Mouse (Mus musculus): Measurements from ENCODE around the gene Olfr1133. TPM values are rescaled to one million over a fixed set of nuclear protein-coding genes. Genes with fewer than 3 reads are reported as not detected.

Gene Olfr1133
- polyA plus RNA-seq (2015; fragmentation: Nextera tagmentation; extraction: Ambion mirVana) = not detected in 2 replicates

DNA sequence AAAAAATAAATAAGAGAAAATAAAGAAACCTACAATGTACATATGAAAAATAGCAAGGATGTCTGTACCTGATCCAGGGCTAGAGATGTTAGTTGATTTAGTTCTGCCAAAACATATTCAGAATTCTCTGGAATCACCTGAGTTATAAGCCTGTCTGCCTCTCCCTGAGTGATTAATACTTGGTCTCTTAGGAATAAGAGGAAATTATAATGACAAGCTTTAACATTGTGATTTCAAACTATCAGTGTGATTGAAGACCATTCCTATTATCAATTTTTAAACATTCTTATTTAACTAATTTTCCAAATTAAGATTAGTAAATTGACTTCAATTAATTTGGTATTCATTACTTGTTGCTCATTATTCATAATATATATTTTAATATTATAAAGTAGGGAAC is at the start of gene Olfr1133:
Gene Olfr1133, minus strand, starts transcription at position 101 of the 400 bp plus-strand sequence.

DNA sequence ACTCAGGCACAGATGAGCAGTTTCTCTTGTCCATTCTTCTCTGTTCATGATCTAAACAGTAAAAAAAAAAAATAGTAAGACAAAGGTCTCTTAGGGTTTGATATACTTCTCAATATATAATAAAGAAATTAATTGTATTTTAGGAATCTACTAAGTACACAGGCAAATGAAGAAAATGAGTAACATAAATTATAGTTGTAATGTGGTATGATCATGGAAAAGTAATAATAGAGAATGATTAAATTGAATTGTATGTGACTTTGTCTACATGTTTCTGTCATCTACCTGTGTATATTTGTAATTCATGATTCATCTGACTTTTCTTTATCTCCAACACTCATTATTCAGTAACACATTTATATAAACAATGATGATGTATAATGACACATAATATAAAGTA is 46.7 kb upstream of the Olfr1133 start, which contains the start of gene Olfr1136:
Gene Olfr1136, minus strand, starts transcription at position 101 of the 400 bp plus-strand sequence.

DNA sequence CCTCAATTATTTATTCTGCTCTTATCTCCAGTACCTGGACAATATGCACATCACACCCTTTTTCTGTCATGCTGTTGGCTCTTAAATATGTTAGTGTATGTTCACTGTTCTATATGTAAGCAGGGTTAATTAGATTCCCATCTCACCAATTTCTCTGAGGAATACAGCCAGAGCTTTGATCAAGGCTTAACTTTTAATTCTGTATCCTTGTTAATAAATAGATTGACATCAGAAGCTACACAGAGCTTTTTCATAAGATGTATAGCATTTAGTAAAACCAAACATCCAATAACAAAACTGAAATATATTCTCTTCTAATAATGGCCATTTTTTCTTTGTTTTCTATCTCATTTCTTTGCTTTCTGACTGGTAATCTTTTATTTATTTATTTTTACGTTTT is 26.4 kb upstream of the Olfr1133 start, which contains the start of gene Olfr1135:
Gene Olfr1135, minus strand, starts transcription at position 101 of the 400 bp plus-strand sequence.

DNA sequence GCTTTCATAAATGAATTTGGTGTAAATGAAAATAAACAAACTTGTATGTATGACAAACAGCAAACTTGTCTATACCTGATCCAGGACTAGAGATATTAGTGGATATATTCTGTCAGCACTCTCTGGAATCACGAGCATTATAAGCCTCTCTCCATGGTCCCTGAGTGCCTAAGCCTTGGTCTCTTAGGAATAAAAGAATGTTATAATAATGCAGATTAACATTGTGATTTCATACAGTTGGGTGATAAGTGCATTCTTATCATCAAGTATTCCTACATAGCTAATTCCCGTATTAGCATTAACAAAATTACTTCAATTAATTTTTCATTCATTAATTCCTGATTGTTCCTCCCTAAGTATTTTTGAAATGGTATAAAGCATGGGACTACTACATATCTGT is 11.2 kb upstream of the Olfr1133 start, which contains the start of gene Olfr1134:
Gene Olfr1134, minus strand, starts transcription at position 101 of the 400 bp plus-strand sequence.

DNA sequence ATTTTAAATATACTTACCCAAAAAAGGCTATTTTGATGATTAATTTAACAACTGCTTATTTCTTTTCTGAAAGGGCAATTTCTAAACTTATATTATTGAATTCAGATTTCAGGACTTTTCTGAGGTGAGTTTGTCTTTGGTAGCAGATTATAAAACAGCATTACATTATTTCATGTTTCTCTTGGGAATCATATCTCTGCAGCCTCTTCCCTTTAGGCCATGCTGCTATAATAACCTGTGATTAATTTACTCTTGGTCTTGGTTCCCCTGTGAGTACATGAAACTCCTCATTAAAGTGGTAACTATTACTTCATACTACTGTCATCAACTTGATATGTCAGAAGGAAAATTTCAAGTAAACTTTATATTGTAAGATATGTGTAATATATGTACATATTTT is 9.7 kb downstream of the Olfr1133 start, which contains the start of gene Olfr1132:
Gene Olfr1132, minus strand, starts transcription at position 101 of the 400 bp plus-strand sequence.

DNA sequence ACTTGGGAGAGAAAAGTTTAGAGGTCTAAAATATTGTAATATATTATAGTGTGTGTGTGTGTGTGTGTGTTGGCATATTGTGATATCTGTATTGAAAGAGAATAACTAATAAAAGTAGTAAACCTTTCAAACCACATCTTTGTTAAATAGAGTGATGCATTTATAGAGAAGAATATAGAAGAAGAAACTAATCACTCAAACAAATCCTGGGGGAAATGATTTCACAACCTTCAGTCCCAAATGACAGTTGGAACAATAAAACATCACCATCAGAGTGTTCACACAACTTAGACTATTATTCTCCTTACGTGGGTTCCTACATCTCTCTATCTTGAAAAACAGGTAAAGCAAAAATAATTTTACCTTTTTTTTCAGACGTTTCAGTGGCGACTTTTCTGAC is 20.4 kb downstream of the Olfr1133 start, which contains the start of gene Olfr1131:
Gene Olfr1131, plus strand, starts transcription at position 301 of the 400 bp plus-strand sequence.

DNA sequence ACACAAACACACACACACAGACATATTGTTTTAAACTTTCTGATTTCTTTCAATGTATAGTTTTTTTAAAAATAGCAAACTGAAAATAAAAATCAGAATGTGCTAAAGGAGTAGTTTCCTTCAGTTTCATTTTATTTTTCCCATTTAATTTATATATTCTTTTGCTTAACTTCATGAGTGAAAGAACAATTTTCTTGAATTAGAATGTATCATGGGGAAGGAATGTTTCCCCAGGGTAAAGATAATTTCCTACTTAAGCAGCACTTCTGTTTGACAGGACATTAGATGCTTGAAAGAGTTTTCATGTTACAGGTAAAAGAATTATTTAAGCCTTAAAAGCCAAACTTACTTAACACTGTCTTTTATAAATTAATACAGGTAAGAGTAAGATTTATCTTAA is 41.3 kb downstream of the Olfr1133 start, which contains the start of gene Olfr1130:
Gene Olfr1130, plus strand, starts transcription at position 301 of the 400 bp plus-strand sequence.

Other genes starting within 250 kb of the Olfr1133 start
- not detected in 2 replicates for gene Olfr1123, start 230.7 kb downstream of the Olfr1133 start, polyA plus RNA-seq (2015; fragmentation: Nextera tagmentation; extraction: Ambion mirVana)
- 0.05 TPM in 1 of 2 replicates, not detected in the other for gene Olfr1124, start 217.1 kb downstream of the Olfr1133 start, polyA plus RNA-seq (2015; fragmentation: Nextera tagmentation; extraction: Ambion mirVana)
- not detected in 2 replicates for gene Olfr1126, start 193.4 kb downstream of the Olfr1133 start, polyA plus RNA-seq (2015; fragmentation: Nextera tagmentation; extraction: Ambion mirVana)
- not detected in 2 replicates for gene Pramel7, start 150.3 kb downstream of the Olfr1133 start, polyA plus RNA-seq (2015; fragmentation: Nextera tagmentation; extraction: Ambion mirVana)
- not detected in 2 replicates for gene Pramel6, start 140.8 kb downstream of the Olfr1133 start, polyA plus RNA-seq (2015; fragmentation: Nextera tagmentation; extraction: Ambion mirVana)
- not detected in 2 replicates for gene Olfr153, start 115.6 kb downstream of the Olfr1133 start, polyA plus RNA-seq (2015; fragmentation: Nextera tagmentation; extraction: Ambion mirVana)
- not detected in 2 replicates for gene Olfr1128, start 101.8 kb downstream of the Olfr1133 start, polyA plus RNA-seq (2015; fragmentation: Nextera tagmentation; extraction: Ambion mirVana)
- not detected in 2 replicates for gene Olfr1129, start 73.5 kb downstream of the Olfr1133 start, polyA plus RNA-seq (2015; fragmentation: Nextera tagmentation; extraction: Ambion mirVana)
- not detected in 2 replicates for gene Olfr1130, start 41.2 kb downstream of the Olfr1133 start, polyA plus RNA-seq (2015; fragmentation: Nextera tagmentation; extraction: Ambion mirVana)
- gene Olfr1131, start 20.3 kb downstream of the Olfr1133 start, polyA plus RNA-seq (2015; fragmentation: Nextera tagmentation; extraction: Ambion mirVana) = not detected in 2 replicates
- not detected in 2 replicates for gene Olfr1132, start 9.8 kb downstream of the Olfr1133 start, polyA plus RNA-seq (2015; fragmentation: Nextera tagmentation; extraction: Ambion mirVana)
- gene Olfr1134, start 11.1 kb upstream of the Olfr1133 start, polyA plus RNA-seq (2015; fragmentation: Nextera tagmentation; extraction: Ambion mirVana) = not detected in 2 replicates
- gene Olfr1135, start 26.3 kb upstream of the Olfr1133 start, polyA plus RNA-seq (2015; fragmentation: Nextera tagmentation; extraction: Ambion mirVana) = not detected in 2 replicates
- gene Olfr1136, start 46.6 kb upstream of the Olfr1133 start, polyA plus RNA-seq (2015; fragmentation: Nextera tagmentation; extraction: Ambion mirVana) = not detected in 2 replicates
- not detected in 2 replicates for gene Olfr1137, start 65.8 kb upstream of the Olfr1133 start, polyA plus RNA-seq (2015; fragmentation: Nextera tagmentation; extraction: Ambion mirVana)
- not detected in 2 replicates for gene Olfr1138, start 92.6 kb upstream of the Olfr1133 start, polyA plus RNA-seq (2015; fragmentation: Nextera tagmentation; extraction: Ambion mirVana)
- not detected in 2 replicates for gene Olfr1140, start 96.4 kb upstream of the Olfr1133 start, polyA plus RNA-seq (2015; fragmentation: Nextera tagmentation; extraction: Ambion mirVana)
- not detected in 2 replicates for gene Olfr1141, start 106.6 kb upstream of the Olfr1133 start, polyA plus RNA-seq (2015; fragmentation: Nextera tagmentation; extraction: Ambion mirVana)
- not detected in 2 replicates for gene Olfr152, start 132.1 kb upstream of the Olfr1133 start, polyA plus RNA-seq (2015; fragmentation: Nextera tagmentation; extraction: Ambion mirVana)
- not detected in 2 replicates for gene Olfr1143, start 153.2 kb upstream of the Olfr1133 start, polyA plus RNA-seq (2015; fragmentation: Nextera tagmentation; extraction: Ambion mirVana)
- gene Olfr1145, start 162.4 kb upstream of the Olfr1133 start, polyA plus RNA-seq (2015; fragmentation: Nextera tagmentation; extraction: Ambion mirVana) = not detected in 2 replicates
- not detected in 2 replicates for gene Olfr1148, start 183.2 kb upstream of the Olfr1133 start, polyA plus RNA-seq (2015; fragmentation: Nextera tagmentation; extraction: Ambion mirVana)
- not detected in 2 replicates for gene Olfr1150-ps1, start 196.6 kb upstream of the Olfr1133 start, polyA plus RNA-seq (2015; fragmentation: Nextera tagmentation; extraction: Ambion mirVana)
- not detected in 2 replicates for gene Olfr1151, start 208.5 kb upstream of the Olfr1133 start, polyA plus RNA-seq (2015; fragmentation: Nextera tagmentation; extraction: Ambion mirVana)
- gene Olfr1152, start 219.1 kb upstream of the Olfr1133 start, polyA plus RNA-seq (2015; fragmentation: Nextera tagmentation; extraction: Ambion mirVana) = not detected in 2 replicates
- gene Olfr1153, start 247.6 kb upstream of the Olfr1133 start, polyA plus RNA-seq (2015; fragmentation: Nextera tagmentation; extraction: Ambion mirVana) = not detected in 2 replicates

All from skeletal muscle tissue, postnatal 0 days (tissue).